Mouse (Mus musculus) retina, embryonic 14.5 days (tissue): ENCODE results near the gene Clcnkb.

ENCODE experiments used
- DNase-seq: peaks from one replicate; pipeline ENCODE4 v3.0.0-alpha.2; 2015; ENCODE audit warnings: low spot score

Gene Clcnkb

DNA sequence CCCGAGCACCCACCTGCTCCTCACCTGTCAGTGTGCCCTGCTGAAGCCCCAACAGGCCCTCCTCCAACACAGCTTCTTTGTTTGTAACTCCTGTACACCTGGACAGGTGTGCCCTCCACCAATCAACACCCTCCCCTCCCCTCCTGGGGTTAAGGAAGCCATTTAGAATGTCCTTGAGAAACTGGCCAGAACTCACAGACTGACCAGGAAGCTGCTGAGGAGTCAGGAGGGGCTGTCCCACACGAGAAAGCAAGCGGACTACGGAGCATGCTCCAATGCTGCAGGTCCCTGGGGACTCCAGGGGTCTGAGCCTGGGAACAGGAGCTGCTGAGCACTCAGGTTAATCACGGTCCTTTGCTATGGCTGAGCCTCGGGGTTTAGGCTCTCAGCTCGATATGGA, at the start of gene Clcnkb:
Clcnkb (minus strand) TSS at position 91 of the 400 bp plus-strand sequence.
- DNase-seq, result no peak

DNA sequence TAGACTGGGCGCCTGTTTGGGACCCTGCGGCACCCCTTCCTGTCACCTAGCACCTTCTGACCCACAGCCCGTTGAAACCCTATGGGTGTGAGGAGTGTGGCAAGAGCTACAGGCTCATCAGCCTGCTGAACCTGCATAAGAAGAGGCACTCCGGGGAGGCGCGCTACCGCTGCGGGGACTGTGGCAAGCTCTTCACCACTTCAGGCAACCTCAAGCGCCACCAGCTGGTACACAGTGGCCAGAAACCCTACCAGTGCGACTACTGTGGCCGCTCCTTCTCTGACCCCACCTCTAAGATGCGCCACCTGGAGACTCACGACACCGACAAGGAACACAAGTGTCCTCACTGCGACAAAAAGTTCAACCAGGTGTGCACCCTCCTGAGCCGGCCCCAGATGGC, 48.9 kb upstream of the Clcnkb start:
- no peak for DNase-seq

DNA sequence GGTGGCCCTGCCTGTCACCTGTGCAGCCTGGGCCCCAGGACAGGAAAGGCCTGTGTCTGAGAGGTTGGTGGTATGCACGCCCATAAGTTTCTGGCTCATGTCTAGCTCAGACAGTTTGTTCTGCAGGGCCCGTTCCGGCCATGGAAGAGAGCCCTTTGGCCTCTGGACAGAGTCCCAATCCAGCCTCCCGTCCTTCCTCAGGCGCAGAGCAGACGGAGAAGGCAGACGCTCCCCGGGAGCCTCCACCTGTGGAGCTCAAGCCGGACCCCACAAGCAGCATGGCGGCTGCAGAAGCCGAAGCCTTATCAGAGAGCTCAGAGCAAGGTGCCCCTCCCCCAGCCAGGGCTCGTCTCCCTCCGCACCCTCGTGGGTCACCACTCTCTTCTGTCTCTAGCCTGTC, 47.7 kb upstream of the Clcnkb start:
- DNase-seq, result no peak

DNA sequence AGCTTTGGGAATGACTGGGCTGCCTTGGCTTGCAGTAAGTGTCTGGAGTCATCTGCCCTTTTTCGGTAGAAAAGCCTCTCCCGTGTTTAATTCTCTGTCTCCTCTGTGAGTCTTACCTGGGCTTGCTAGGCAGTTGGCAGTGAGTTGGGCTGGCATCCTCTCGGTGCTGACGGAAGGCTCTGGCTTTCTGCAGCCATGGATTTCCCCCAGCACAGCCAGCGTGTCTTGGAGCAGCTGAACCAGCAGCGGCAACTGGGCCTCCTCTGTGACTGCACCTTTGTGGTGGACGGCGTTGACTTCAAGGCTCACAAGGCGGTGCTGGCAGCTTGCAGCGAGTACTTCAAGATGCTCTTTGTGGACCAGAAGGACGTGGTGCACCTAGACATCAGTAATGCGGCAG, 45.8 kb upstream of the Clcnkb start:
- no peak for DNase-seq

DNA sequence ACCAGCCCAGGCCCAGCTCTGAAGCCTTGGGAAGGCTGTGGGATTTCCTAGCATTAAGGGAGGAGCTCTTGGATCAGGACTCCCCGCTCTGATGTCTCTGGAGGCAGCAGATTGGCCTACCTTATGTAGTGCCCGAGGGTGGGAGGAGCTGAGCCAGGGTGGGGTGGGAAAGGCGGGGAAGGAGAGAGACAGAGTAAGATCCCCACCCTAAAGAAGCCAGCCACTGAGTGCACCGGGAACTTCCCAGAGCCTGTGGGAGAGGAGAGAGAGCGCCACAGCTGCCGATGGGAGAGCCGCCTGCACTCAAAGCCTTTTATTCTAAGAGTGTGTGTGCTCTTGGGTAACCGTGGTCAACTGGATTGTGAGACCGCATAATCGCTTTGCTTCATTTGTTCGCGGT, 45.3 kb upstream of the Clcnkb start:
- no peak for DNase-seq

DNA sequence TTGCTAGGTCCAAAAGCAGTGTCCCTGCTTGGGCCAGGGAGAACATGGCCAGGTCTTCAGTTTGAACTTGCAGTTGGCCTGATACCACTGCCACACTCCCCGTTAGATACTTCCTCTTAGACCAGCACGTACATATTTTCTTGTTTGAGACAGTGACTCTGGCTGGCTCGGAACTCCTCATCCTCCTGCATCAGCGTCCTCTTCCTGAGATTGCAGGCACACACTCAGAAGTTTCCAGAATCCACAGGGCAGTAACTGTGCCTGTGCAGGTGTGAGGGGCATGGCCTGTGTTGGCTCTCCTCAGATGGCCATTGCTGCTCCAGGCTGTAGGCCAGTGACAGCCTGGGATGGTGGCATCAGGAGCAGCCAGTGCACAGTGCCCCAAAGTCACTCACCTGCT, 44.7 kb upstream of the Clcnkb start:
- DNase-seq, result no peak

DNA sequence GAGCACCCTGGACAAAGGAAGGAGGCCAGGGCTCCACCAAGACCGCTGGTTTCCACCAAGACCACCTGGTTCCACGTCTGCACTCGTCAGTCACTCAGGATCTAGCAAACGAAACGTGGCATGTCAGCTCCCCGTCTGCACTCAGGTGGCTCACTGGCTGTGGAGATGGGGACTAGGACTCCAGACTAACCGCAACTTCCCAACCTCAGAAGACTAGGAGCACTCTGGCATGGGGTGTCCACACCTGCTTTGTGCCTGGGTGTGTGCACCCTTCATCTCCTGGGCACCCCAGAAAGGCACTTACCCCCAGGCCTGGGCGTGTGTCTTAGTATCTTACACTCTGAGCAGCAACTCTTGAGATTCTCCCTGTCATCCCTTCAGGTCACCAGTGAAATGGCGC, 44.0 kb upstream of the Clcnkb start:
- no peak for DNase-seq

DNA sequence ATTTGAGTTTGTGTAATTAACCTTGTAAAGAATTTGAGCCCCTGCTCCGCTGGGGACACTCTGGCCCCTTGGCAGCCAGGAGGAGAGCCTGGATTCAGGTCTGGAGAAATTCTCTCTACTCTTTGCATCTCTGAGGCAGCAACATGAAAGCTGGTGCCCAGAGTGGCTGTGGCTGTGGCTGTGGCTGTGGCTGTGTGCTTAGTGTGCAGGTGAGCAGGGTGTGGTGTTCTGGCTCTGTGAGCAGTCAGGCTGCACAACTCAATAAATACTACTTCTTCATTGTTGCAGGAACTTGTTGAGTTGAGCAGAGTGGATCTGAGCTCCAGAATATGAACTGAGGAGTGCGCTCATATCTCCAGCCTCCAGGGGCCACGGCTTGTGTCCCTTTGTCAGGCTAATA, 43.1 kb upstream of the Clcnkb start:
- DNase-seq, result peak; percentile 45

DNA sequence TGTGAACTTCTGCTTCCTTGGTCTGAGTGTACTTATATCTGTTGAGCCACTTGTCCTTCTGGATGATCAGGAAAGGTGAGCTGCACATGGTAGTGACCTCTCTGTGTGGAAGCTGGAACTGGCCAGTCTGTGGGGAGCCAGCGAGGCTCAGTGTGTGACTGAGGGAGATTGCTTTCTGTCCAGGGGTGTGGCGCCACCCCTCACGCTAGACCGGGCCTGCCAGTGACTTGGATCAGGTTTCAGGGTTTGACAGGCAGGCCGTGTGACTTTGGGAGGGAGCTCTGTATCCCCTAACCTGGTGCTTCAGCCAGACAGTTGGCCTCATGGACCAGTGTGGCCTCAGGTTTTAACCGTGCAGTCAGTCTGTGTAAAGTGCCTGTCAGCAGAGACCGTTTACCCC, 42.4 kb upstream of the Clcnkb start:
- peak; percentile 45 for DNase-seq

DNA sequence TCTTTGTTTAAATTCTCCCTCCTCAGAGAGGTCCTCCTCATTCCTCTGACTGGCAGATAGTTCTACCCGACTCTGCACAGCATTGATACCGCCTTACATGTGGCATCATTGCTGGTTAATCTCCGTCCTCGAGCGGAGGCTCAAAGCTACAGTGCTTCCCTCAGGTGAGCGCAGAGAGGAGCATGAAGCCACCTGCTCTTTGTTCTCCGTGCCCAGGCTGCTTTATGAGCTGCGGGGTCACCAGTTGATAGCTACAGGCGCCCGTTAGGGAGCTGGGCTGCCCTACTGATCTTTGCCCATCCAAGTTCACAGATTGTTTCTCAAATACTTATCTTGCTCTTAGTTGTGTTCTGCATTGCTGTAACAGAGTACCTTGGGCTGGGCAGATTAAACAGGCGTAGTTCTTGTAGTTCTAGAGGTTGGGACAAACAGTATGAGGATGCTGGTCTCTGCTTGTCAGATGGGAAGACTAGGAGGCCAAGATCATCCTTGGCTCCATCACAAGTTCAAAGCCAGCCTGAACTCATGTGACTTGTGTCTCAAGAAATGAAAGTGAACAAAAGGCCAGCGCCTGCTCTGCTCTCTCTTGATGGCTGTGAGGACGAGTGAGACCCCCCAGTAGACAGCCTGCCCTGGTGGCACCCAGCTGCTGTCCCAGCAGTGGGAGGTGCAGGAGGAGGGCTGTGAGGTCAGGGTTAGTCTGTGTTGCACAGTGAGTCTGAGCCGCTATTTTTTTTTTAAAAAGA, 40.6 kb upstream of the Clcnkb start:
- no peak for DNase-seq

DNA sequence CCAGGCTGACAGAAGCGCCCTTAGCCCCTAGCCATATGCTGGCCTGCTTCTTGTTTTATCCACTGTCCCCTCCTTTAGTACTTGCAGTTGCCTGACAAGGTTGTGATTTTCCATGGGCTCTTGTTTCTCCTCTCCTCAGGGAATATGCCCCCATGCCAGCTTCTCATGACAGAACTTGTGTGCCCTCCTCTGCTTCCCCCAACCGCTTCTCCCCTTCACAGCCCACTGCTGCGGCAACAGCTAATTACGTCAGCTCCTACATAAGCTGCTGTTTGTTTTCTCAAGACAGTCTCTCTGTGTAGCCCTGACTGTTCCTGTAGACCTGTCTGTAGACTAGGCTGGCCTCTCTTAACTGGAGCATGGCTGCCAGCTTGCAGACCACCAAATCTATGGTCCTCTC, 39.7 kb upstream of the Clcnkb start:
- no peak for DNase-seq

DNA sequence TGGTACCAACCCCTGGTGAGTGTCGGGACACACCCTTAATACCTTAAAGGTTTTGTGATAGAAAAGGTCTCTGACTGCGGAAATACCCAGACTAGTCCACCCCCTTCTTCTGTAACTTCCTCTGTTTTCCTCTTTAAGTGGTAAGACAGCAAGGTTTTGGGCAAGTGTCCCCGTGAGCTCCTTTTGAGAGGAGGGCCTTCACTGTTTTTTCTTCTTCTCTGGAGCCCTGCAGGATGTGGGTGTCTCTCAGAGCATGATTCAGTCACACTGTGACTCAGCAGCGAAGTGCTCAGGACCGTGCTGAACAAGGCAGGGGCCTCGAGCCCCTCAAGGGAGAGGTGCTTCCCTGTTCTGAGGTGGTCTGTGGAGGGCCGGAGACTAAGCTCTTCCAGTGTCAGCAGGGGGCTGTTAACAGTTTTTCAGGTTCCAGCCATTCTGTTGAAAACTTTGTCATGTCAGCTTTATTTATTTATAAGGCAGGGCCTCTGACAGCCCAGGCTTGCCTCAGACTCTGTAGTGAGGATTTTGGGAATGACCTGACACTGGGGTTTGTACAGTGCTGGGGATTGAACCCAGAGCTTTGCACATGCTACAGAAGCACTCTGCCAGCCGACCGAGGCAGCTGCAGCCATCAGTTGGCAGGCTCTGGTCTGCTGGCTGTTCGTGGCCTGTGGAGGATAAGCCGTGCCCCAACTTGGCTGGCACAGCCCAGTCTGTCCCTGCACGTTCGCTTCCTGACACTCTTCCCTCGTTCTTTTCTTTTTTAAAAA, 39.0 kb upstream of the Clcnkb start:
- no peak for DNase-seq

DNA sequence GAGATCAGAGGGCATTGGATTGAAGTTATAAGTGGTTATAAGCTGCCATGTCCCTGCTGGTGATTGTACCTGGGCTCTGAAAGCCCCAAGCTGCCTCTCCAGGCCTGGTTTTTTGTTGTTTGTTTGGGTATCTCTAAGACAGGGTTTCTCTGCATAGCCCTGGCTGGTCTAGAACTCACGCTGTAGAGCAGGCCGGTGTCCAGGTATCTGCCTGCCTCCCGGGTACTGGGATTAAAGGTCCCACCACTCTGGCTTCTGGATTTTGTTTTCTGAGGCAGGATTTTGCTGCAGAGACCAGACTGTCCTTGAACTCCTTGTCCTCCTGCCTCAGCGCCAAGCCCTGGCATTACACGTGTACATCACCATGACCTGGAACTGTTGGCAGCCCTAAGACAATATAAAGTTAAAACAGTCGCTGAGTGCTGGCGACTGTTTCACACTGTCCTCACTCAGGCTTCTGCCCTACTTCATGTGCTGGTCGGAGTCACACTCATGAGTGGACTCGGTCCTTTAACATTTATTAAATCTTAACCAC, 36.2 kb upstream of the Clcnkb start:
- no peak for DNase-seq

DNA sequence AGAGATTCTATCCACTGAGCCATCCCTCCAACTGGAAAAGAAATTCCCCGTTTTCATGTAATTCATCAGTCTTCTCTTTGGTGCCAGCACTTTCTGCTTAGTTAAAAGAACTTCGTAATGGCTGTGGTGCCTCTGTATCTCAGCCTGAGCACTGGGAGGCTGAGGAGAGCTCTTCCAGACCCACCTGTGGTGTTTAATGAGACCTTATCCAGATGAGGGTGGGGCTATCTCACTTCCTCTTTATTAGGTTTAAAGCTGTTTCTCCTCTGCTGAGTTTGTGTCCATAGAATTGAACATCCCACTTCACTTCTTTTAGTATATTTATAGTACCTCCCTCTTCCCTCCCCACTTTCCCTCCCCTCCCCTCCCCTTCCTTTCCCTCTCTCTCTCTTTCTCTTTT, 35.4 kb upstream of the Clcnkb start:
- no peak for DNase-seq

DNA sequence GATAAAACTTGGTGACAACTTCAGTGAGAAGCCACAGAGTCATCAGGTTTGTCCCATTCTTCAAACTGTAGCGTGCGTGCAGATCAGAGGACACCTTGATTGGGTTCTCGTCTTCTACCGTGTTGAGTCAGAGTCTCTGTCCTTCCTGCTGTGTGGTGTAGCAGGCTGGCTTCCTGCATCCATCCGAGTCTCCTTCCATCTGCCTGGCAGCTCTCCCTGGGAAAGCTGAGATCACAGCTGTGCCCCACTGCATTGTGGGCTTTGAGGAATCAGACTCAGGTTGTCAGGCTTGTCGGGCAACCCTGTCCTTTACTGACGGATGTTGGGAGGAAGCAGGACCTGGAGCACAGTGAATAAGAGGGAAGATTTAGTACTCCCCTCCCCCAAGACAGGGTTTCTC, 30.4 kb upstream of the Clcnkb start:
- no peak for DNase-seq

DNA sequence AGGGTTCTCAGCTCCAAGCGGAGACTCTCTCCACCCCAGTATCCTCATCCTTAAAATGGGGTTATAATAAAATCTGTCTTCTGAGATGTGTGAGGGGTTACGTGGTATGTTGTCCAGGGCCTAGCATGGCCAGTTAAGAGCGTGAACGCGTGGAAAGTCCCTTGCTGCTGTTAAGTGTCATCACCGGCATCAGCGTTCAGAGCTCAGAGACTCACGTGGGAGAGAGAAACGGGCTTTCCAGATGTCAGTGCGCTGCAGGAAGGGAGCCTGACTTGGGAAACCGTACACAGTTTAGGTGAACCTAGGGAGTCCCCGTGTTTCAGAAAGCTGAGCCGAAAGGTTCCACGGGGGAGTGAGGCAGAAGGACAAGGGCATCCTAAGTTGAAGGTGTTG, 29.5 kb upstream of the Clcnkb start:
- no peak for DNase-seq

DNA sequence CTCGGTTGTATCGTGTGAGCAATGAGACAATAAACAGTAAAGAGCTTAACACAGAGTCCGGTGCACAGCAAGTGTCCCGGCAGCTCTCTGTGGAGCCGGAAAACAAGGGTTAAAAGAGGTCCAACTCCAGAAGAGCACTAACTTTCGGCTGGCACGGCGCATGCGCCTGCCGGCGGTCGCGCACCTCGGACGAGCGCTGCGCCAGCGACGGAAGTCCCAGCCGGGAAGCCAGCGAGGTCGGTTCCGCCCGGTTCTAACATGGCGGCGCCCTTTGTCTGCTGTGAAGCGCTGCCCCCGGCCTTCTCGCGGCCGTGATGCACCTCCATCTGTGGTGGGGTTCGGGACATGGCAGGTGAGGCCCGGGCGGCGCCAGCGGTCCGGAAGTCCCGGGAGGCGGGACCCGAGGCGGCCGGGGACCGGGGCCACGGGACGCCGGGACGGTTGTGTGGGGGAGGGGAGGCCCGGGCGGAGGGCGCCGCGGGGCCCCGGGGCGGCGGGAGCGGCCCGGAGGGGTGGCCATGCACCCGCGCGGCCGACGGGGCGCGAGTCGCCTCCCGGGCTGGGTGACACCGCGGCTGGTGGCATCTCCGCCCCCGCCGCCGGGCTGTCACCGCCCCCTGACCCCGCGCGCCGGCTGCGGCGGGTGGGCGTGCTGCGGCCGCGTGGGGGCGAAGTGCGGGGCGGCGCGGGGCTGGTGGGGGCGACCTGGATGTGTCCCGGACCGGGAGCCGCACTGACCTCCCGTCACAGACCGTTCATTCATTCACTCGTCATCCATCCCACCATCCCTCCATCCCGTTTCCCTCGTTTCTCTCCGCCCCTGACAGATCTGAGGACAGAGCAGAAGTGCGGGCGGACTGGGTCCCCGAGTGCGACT, 28.9 kb upstream of the Clcnkb start, which contains the start of gene Zbtb17:
Zbtb17 (plus strand) TSS at position 204 of the 877 bp plus-strand sequence.
- peak; percentile 96 for DNase-seq

DNA sequence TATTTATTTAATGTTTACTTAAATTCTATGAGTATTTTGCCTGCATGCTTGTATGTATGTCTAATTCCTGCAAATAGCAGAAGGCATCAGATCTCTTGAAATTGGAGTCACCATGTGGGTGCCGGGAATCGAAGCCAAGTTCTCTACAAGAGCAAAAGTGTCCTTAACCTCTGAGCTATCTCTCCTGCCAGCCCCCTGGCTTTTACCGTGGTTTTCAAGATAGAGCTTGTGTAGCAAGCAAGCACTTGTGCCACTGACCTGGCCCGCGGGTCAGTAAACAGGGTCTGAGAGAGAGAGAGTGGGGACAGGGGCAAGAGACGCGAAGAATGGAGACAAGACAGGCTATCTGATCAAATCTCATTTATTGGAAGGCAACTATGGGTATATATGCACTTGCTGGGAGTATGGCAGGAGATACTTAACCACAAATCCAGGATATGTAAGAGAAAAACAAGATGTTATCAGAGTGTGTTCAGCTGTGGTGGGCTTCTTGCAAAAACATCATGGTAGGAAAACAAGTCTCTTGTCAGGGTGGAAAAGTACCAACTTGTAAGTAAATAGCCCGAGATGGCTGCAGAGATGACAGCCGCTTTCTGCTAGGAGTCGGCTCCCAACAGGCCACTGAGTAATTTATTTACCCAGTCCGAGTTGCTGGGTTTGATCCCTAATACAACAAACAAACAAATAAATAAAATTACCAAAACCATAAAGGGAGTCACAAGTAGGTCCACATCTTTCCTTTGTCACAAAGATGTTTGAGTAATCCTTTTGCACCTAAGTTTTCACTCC, 28.0 kb upstream of the Clcnkb start:
- DNase-seq, result no peak

DNA sequence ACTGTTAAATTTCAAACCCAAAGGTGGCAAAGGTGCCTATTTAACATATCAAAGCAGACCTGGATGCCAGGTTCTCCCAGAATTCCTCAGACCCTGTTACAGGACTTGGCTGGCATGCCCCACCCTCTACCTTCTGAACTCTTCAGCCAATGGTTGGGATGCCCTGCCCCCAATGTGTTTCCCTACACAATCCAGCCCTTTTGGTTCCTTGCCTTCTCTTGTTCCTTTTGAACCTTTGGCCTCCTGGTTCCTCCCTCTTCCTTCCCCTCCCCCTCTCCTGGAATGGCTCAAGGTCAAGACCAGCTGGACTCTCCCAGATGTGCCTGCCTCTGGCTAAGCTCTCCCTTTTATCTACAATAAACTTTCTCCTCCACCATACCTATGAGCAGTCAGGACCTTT, 25.1 kb upstream of the Clcnkb start:
- no peak for DNase-seq

DNA sequence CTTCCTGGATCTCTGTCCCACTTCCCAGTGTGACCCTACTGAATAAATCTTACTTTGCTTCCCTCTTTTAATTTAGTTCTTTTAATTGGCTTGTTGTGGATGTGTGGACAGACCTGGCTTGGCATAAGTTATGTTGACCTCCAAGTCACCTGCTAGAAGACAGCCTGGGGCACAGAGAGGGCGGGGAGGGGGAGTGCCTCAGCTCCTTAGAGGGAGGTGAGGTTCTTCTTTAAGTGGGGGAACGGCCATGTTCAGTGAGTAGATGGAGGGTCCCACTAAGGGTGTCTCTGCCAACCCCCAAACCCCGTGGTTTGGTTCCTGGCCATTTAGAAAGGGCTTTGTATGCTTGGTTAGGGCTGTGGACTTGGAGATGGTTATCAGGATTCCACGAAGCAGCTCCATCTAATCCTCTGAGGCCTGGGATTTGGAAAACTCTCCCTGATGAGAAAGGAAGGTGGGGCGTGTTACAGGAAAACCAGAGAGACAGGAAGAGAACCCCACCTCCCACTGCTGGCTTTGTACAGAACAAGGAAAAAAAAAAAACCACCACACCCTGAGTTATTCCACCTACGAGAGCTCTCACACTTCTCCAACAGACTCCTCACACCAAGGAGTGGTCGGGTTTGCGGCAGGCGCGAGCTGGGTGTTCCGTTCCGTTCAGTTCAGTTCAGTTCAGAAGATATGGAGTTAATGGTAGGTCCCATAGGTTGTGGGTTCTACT, 23.4 kb upstream of the Clcnkb start:
- no peak for DNase-seq

DNA sequence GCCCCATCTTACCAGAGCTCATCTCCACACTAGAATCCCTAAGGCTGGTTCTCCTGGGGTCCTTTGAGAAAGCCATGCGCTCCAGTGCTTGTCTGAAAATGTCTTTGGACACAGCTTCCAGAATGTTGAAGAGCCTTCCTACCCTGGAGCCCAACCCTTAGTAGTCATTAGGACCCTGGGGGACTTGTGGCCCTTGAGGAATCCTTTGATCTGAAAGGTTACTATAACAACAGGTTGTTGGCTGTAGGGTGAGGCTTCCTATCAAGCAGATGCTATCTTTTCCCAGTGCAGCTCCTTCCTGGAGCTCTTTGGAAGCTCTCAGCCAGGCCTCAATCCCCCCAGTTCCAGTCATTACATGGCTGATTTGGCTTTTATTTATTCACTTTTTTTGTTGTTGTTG, 20.2 kb upstream of the Clcnkb start, which contains the start of gene Srarp:
Srarp (minus strand) TSS at position 132 of the 400 bp plus-strand sequence.
- DNase-seq, result no peak
